Mouse (Mus musculus) stomach, embryonic 16.5 days (tissue): ENCODE results near the gene Gmcl1. TPM values are rescaled to one million over a fixed set of nuclear protein-coding genes. Genes with fewer than 3 reads are reported as not detected.

ENCODE experiments used
- ATAC-seq: fragments of 200-750 bp; cut with Nextera tagmentation; 2 replicates; pipeline ENCODE4 v1.8.0; 2017; ENCODE audit warnings: moderate number of reproducible peaks, moderate TSS enrichment; ENCODE audit not compliant: insufficient read depth, low FRiP score
- H3K27ac ChIP-seq: fragments of 300-500 bp; sonication (generic); 2 replicates; pipeline ENCODE4 v1.5.1; 2014; ENCODE audit warnings: low read length
- H3K27me3 ChIP-seq: fragments of 300-500 bp; sonication (generic); 2 replicates; pipeline ENCODE4 v1.6.1; 2014; ENCODE audit warnings: low read length, control low read depth, mixed read lengths; ENCODE audit not compliant: control insufficient read depth, insufficient read depth
- H3K36me3 ChIP-seq: fragments of 300-500 bp; sonication (generic); 2 replicates; pipeline ENCODE4 v1.6.1; 2014; ENCODE audit warnings: low read length; ENCODE audit not compliant: control insufficient read depth, insufficient read depth
- H3K4me1 ChIP-seq: fragments of 300-500 bp; sonication (generic); 2 replicates; pipeline ENCODE4 v1.6.1; 2014; ENCODE audit warnings: low read length, control low read depth, mixed read lengths; ENCODE audit not compliant: control insufficient read depth, insufficient read depth
- H3K4me2 ChIP-seq: fragments of 300-500 bp; sonication (generic); 2 replicates; pipeline ENCODE4 v1.6.1; 2014; ENCODE audit warnings: low read depth, low read length, mixed read lengths
- H3K4me3 ChIP-seq: fragments of 300-500 bp; sonication (generic); replicated peaks from 2 replicates; pipeline ENCODE4 v1.5.1; 2014; ENCODE audit warnings: mild to moderate bottlenecking, low read length
- H3K9ac ChIP-seq: fragments of 300-500 bp; sonication (generic); 2 replicates; pipeline ENCODE4 v1.6.1; 2014; ENCODE audit warnings: low read length
- H3K9me3 ChIP-seq: fragments of 300-500 bp; sonication (generic); replicated peaks from 2 replicates; pipeline ENCODE4 v1.6.1; 2016; ENCODE audit warnings: low read length, control low read depth; ENCODE audit not compliant: control insufficient read depth
- WGBS: fragments of 180-500 bp; shearing (Covaris S2); extraction: QIAGEN DNeasy Blood & Tissue Kit; methylation state at CpG from one replicate; pipeline ENCODE4 v1.1.7; 2014; 5-methylcytosine and 5-hydroxymethylcytosine counted together
- polyA plus RNA-seq: library from polyadenylated mRNA; unstranded; fragments of >200 nt; fragmentation: Nextera tagmentation; extraction: Ambion mirVana; gene quantifications from 2 replicates; pipeline ENCODE4 v1.2.1, GENCODE M21; 2015

The Gmcl1 gene
- polyA plus RNA-seq, 1 experiment from 2014 or later: 20.4 TPM

GRCm38 (mm10) chr6:86697903-86698302 is 35.3 kb downstream of the Gmcl1 start:
- Histone ChIP-seq H3K4me3 (no peak overlapping the region), H3K27me3 (no peaks in the 10 kb centered on the region), H3K9me3 (no peaks in the 10 kb centered on the region), H3K4me1 (no peaks in the 10 kb centered on the region), H3K27ac (no peak overlapping the region), H3K4me2 (no peak overlapping the region), H3K9ac (no peak overlapping the region), H3K36me3 (peaks cover 9% of the 10 kb centered on the region)
- WGBS: 78% methylated on average over 6 of the region's 6 CpGs
- ATAC-seq: no peak

GRCm38 (mm10) chr6:86696213-86696612 is 37.0 kb downstream of the Gmcl1 start:
- Histone ChIP-seq H3K4me2 (no peak overlapping the region), H3K4me1 (no peaks in the 10 kb centered on the region), H3K27me3 (no peaks in the 10 kb centered on the region), H3K36me3 (peaks cover 9% of the 10 kb centered on the region), H3K27ac (no peak overlapping the region), H3K4me3 (no peak overlapping the region), H3K9ac (no peak overlapping the region), H3K9me3 (no peaks in the 10 kb centered on the region)
- no peak for ATAC-seq
- WGBS: 81% methylated on average over 10 of the region's 10 CpGs

GRCm38 (mm10) chr6:86694465-86694864 is 38.7 kb downstream of the Gmcl1 start:
- Histone ChIP-seq H3K27ac (no peak overlapping the region), H3K4me3 (no peak overlapping the region), H3K9me3 (no peaks in the 10 kb centered on the region), H3K4me2 (no peak overlapping the region), H3K4me1 (no peaks in the 10 kb centered on the region), H3K9ac (no peak overlapping the region; the same call in 1 of the 2 replicates), H3K36me3 (peaks cover 7% of the 10 kb centered on the region; the same call in 1 of the 2 replicates), H3K27me3 (no peaks in the 10 kb centered on the region)
- ATAC-seq: no peak

GRCm38 (mm10) chr6:86689671-86690070 is 43.5 kb downstream of the Gmcl1 start:
- WGBS: 89% methylated on average over 3 of the region's 3 CpGs
- Histone ChIP-seq H3K9me3 (no peaks in the 10 kb centered on the region), H3K36me3 (peaks cover 7% of the 10 kb centered on the region; the same call in 1 of the 2 replicates), H3K4me3 (no peak overlapping the region), H3K27me3 (no peaks in the 10 kb centered on the region), H3K27ac (no peak overlapping the region), H3K9ac (no peak overlapping the region), H3K4me1 (no peaks in the 10 kb centered on the region), H3K4me2 (no peak overlapping the region)
- ATAC-seq: no peak

GRCm38 (mm10) chr6:86686971-86687370 is 46.2 kb downstream of the Gmcl1 start:
- no peak for ATAC-seq
- H3K9ac ChIP-seq: no peak overlapping the region
- no peak overlapping the region for H3K27ac ChIP-seq
- H3K9me3 ChIP-seq: no peaks in the 10 kb centered on the region
- peaks cover 8% of the 10 kb centered on the region; the same call in 1 of the 2 replicates for H3K36me3 ChIP-seq
- H3K4me3 ChIP-seq: no peak overlapping the region
- 81% methylated on average over 1 of the region's 1 CpGs for WGBS
- no peak overlapping the region for H3K4me2 ChIP-seq
- H3K27me3 ChIP-seq: no peaks in the 10 kb centered on the region
- H3K4me1 ChIP-seq: peaks cover 9% of the 10 kb centered on the region; the same call in 1 of the 2 replicates

GRCm38 (mm10) chr6:86684655-86685011 is 48.5 kb downstream of the Gmcl1 start:
- Histone ChIP-seq H3K9me3 (no peaks in the 10 kb centered on the region), H3K4me3 (peak overlapping the region; percentile 73), H3K4me1 (peaks cover 9% of the 10 kb centered on the region; the same call in 1 of the 2 replicates), H3K4me2 (peak overlapping the region; percentile 58), H3K27ac (no peak overlapping the region), H3K36me3 (peaks cover 14% of the 10 kb centered on the region; the same call in 1 of the 2 replicates), H3K9ac (peak overlapping the region; percentile 88), H3K27me3 (no peaks in the 10 kb centered on the region)
- ATAC-seq: no peak
- WGBS: 37% methylated on average over 12 of the region's 12 CpGs

GRCm38 (mm10) chr6:86683872-86684654 is 49.1 kb downstream of the Gmcl1 start, which contains the start of gene Snrnp27:
Gene Snrnp27, minus strand, starts transcription at chr6:86684522.
- no peaks in the 10 kb centered on the region for H3K27me3 ChIP-seq
- peak; percentile 94 for ATAC-seq
- WGBS: 2% methylated on average over 36 of the region's 36 CpGs

GRCm38 (mm10) chr6:86681289-86681688 is 51.9 kb downstream of the Gmcl1 start:
- Histone ChIP-seq H3K4me2 (no peak overlapping the region), H3K27ac (no peak overlapping the region), H3K4me1 (peaks cover 9% of the 10 kb centered on the region; the same call in 1 of the 2 replicates), H3K9ac (no peak overlapping the region), H3K27me3 (no peaks in the 10 kb centered on the region), H3K9me3 (no peaks in the 10 kb centered on the region), H3K36me3 (peaks cover 14% of the 10 kb centered on the region; the same call in 1 of the 2 replicates), H3K4me3 (no peak overlapping the region)
- WGBS: 92% methylated on average over 3 of the region's 3 CpGs
- ATAC-seq: no peak

More at GRCm38 (mm10) chr6:86683872-86684654, 49.1 kb downstream of the Gmcl1 start, which contains the start of gene Snrnp27:
- peak within 1 kb of the TSS; percentile 88 for H3K9ac ChIP-seq
- H3K4me3 ChIP-seq: peak within 1 kb of the TSS; percentile 73
- H3K4me2 ChIP-seq: peak within 1 kb of the TSS; percentile 95
- no peaks in the 10 kb centered on the region for H3K9me3 ChIP-seq
- H3K4me1 ChIP-seq: peaks cover 9% of the 10 kb centered on the region; the same call in 1 of the 2 replicates
- peak within 1 kb of the TSS; percentile 72; the same call in 1 of the 2 replicates for H3K27ac ChIP-seq
- peaks cover 14% of the 10 kb centered on the region; the same call in 1 of the 2 replicates for H3K36me3 ChIP-seq

- Histone ChIP-seq H3K36me3 (peaks cover 17% of the 10 kb centered on the region; the same call in 1 of the 2 replicates), H3K4me3 (no peak overlapping the region), H3K27me3 (no peaks in the 10 kb centered on the region), H3K4me2 (no peak overlapping the region), H3K9me3 (no peaks in the 10 kb centered on the region), H3K9ac (no peak overlapping the region), H3K4me1 (peaks cover 4% of the 10 kb centered on the region; the same call in 1 of the 2 replicates), H3K27ac (no peak overlapping the region)
- no peak for ATAC-seq
- 86% methylated on average over 6 of the region's 6 CpGs for WGBS
Measured at GRCm38 (mm10) chr6:86678341-86678740, 54.8 kb downstream of the Gmcl1 start.
